Comparison of ENCODE assay signal across 15 mouse cellular contexts in genomic region chr10:25397767-25398690, GRCm38 (mm10). TPM values are rescaled to one million over a fixed set of nuclear protein-coding genes. Genes with fewer than 3 reads are reported as not detected.
DNase-seq lines count a peak whose midpoint lies in the region; ATAC-seq and TF ChIP-seq lines count a peak whose summit lies in the region.
"Had no signal": no experiment of that assay in that cellular context is flagged by ENCODE, and none has a peak within 500 bp of the region (broad histone marks: within the 10 kb centered on the region; RNA-seq: fewer than 3 reads in every experiment).

No protein-coding gene starts in this region.

- peak overlapping the region; percentile 57; the same call in 1 of the 2 replicates for H3K9ac ChIP-seq in heart, embryonic 13.5 days
- H3K9ac ChIP-seq in liver, adult 2 months (ENCODE audit: low read depth, low read length) = no peak overlapping the region
- no peak overlapping the region for H3K9ac ChIP-seq in intestine, postnatal 0 days (ENCODE audit: low read depth, low read length)
- no peak overlapping the region for H3K9ac ChIP-seq in neural tube, embryonic 15.5 days (replicated peaks)
- H3K9ac ChIP-seq: embryonic facial prominence, embryonic 12.5 days; kidney, embryonic 15.5 days had no signal

- no peak for TF ChIP-seq POLR2A in liver, adult 2 months (IDR thresholded peaks at IDR 0.05; ENCODE audit: extremely low read depth, insufficient read depth, low read length)

- peaks cover 76% of the 10 kb centered on the region for H3K4me1 ChIP-seq in heart, embryonic 13.5 days
- H3K4me1 ChIP-seq in liver, adult 2 months (ENCODE audit: control insufficient read depth, insufficient read depth, low read length) = peaks cover 10% of the 10 kb centered on the region
- H3K4me1 ChIP-seq in intestine, postnatal 0 days (replicated peaks; ENCODE audit: control insufficient read depth, insufficient read depth, low read length) = peaks cover 6% of the 10 kb centered on the region; the same call in 1 of the 2 replicates
- peaks cover 4% of the 10 kb centered on the region; the same call in 1 of the 2 replicates for H3K4me1 ChIP-seq in neural tube, embryonic 15.5 days

- H3K9me3 ChIP-seq in heart, embryonic 13.5 days = no peaks in the 10 kb centered on the region
- H3K9me3 ChIP-seq in intestine, postnatal 0 days (ENCODE audit: control insufficient read depth) = no peaks in the 10 kb centered on the region
- H3K9me3 ChIP-seq in neural tube, embryonic 15.5 days (replicated peaks) = no peaks in the 10 kb centered on the region
- H3K9me3 ChIP-seq: embryonic facial prominence, embryonic 12.5 days; kidney, embryonic 15.5 days had no signal

- ATAC-seq in heart, embryonic 13.5 days (ENCODE audit: extremely low read depth, insufficient number of reproducible peaks, low FRiP score, low TSS enrichment) = no peak
- ATAC-seq in intestine, postnatal 0 days = no peak
- no peak for ATAC-seq in neural tube, embryonic 15.5 days (ENCODE audit: low FRiP score)
- ATAC-seq: CD4-positive, CD25-positive, alpha-beta regulatory T cell, adult 4 months had no signal

- 38% methylated on average over 14 of the region's 14 CpGs for WGBS in heart, embryonic 13.5 days
- 41% methylated on average over 14 of the region's 14 CpGs for WGBS in liver, adult 2 months
- WGBS in intestine, postnatal 0 days = 41% methylated on average over 14 of the region's 14 CpGs
- WGBS in neural tube, embryonic 15.5 days = 57% methylated on average over 14 of the region's 14 CpGs

- no peaks in the 10 kb centered on the region for H3K36me3 ChIP-seq in heart, embryonic 13.5 days
- H3K36me3 ChIP-seq in liver, adult 2 months (ENCODE audit: control insufficient read depth, insufficient read depth, low read length) = no peaks in the 10 kb centered on the region
- H3K36me3 ChIP-seq in intestine, postnatal 0 days (ENCODE audit: control insufficient read depth, insufficient read depth) = no peaks in the 10 kb centered on the region
- H3K36me3 ChIP-seq in neural tube, embryonic 15.5 days = no peaks in the 10 kb centered on the region
- H3K36me3 ChIP-seq: embryonic facial prominence, embryonic 12.5 days; kidney, embryonic 15.5 days had no signal

- H3K4me2 ChIP-seq in heart, embryonic 13.5 days = peak overlapping the region; percentile 29; the same call in 1 of the 2 replicates
- peak overlapping the region; percentile 43; the same call in 1 of the 2 replicates for H3K4me2 ChIP-seq in intestine, postnatal 0 days (replicated peaks; ENCODE audit: low read depth)
- H3K4me2 ChIP-seq in neural tube, embryonic 15.5 days = no peak overlapping the region
- H3K4me2 ChIP-seq: embryonic facial prominence, embryonic 12.5 days; kidney, embryonic 15.5 days had no signal

- H3K4me3 ChIP-seq in heart, embryonic 13.5 days = no peak overlapping the region
- no peak overlapping the region for H3K4me3 ChIP-seq in liver, adult 2 months (ENCODE audit: insufficient read depth, low read depth, low read length)
- no peak overlapping the region for H3K4me3 ChIP-seq in intestine, postnatal 0 days (ENCODE audit: low read depth, low read length)
- H3K4me3 ChIP-seq in neural tube, embryonic 15.5 days (replicated peaks) = no peak overlapping the region
- H3K4me3 ChIP-seq: embryonic facial prominence, embryonic 12.5 days; kidney, embryonic 15.5 days had no signal

- no peak for DNase-seq in heart, adult 18-20 months
- DNase-seq in liver, adult 2 months (ENCODE audit: extremely low read depth, low read depth, low spot score) = peak; percentile 83
- no peak for DNase-seq in liver
- DNase-seq in brain, adult 2 months (ENCODE audit: low read depth, low spot score) = peak; percentile 71
- DNase-seq: cerebellum, adult 11 months; gastrocnemius, postnatal 14 days; layer of hippocampus, adult 9-11 months; left cerebral cortex, postnatal 4 days; lung, adult 2 months had no signal

- H3K79me2 ChIP-seq in liver, adult 2 months (ENCODE audit: control insufficient read depth, insufficient read depth, low read length) = peaks cover 5% of the 10 kb centered on the region; the same call in 1 of the 2 replicates

- H3K27ac ChIP-seq in heart, embryonic 13.5 days (replicated peaks) = no peak overlapping the region
- no peak overlapping the region for H3K27ac ChIP-seq in liver, adult 2 months (replicated peaks; ENCODE audit: insufficient read depth, low read depth, low read length)
- H3K27ac ChIP-seq in intestine, postnatal 0 days (ENCODE audit: low read depth, low read length) = no peak overlapping the region
- no peak overlapping the region for H3K27ac ChIP-seq in neural tube, embryonic 15.5 days (replicated peaks)
- H3K27ac ChIP-seq: embryonic facial prominence, embryonic 12.5 days; kidney, embryonic 15.5 days had no signal

- H3K27me3 ChIP-seq in heart, embryonic 13.5 days (replicated peaks) = no peaks in the 10 kb centered on the region
- no peaks in the 10 kb centered on the region for H3K27me3 ChIP-seq in liver, adult 2 months (ENCODE audit: control insufficient read depth, insufficient read depth, low read length)
- no peaks in the 10 kb centered on the region for H3K27me3 ChIP-seq in intestine, postnatal 0 days (replicated peaks; ENCODE audit: control insufficient read depth, insufficient read depth, low read length)
- no peaks in the 10 kb centered on the region for H3K27me3 ChIP-seq in neural tube, embryonic 15.5 days (replicated peaks)
- H3K27me3 ChIP-seq: embryonic facial prominence, embryonic 12.5 days; kidney, embryonic 15.5 days had no signal

- TF ChIP-seq CTCF in liver, adult 2 months (IDR thresholded peaks at IDR 0.05; ENCODE audit: low read depth, low read length) = no peak
- TF ChIP-seq CTCF in intestine, postnatal 0 days (IDR thresholded peaks at IDR 0.05; ENCODE audit: low read depth) = no peak

RNA-seq across cellular contexts. Expression of gene Epb41l2, which starts 38.4 kb away (rescaled TPM):
- polyA plus RNA-seq in heart, embryonic 13.5 days (2015; fragmentation: Nextera tagmentation; extraction: Ambion mirVana) = 42.9 and 45.8 TPM in 2 replicates
- 10 to 100 TPM; 38.5 to 38.7 TPM for total RNA-seq in heart, adult 18-20 months (2021)
- 17.4 and 21.3 TPM in 2 replicates for total RNA-seq in liver, adult 2 months (2014; rRNA removed)
- 4.6 and 6.8 TPM in 2 replicates for polyA plus RNA-seq in liver, adult 2 months (2012; rRNA removed)
- polyA plus RNA-seq in intestine, postnatal 0 days (2015; fragmentation: Nextera tagmentation; extraction: Ambion mirVana) = 13.8 and 14.7 TPM in 2 replicates
- 27.7 and 36.7 TPM in 2 replicates for polyA plus RNA-seq in neural tube, embryonic 15.5 days (2015; fragmentation: Nextera tagmentation; extraction: Ambion mirVana)

Comparison
In these comparisons a context has a peak if more than half of its experiments do, and no peak if none do; other contexts are left out.
1. DNase-seq: peak in liver, adult 2 months (single experiment) and brain, adult 2 months (single experiment); none in heart, adult 18-20 months (0 of 2) and liver (single experiment).